Mouse (Mus musculus) kidney, embryonic 16.5 days (tissue): ENCODE measurements around the gene Zc2hc1c. TPM values are rescaled to one million over a fixed set of nuclear protein-coding genes. Genes with fewer than 3 reads are reported as not detected.
A peak's percentile ranks its signal among the peaks of the same experiment; 100 is the strongest.

Experiments used
- ATAC-seq: fragments of 200-750 bp; cut with Nextera tagmentation; 2 replicates; pipeline ENCODE4 v1.8.0; 2017; ENCODE audit warnings: moderate TSS enrichment; ENCODE audit not compliant: low FRiP score, low TSS enrichment
- H3K27ac ChIP-seq: fragments of 300-500 bp; sonication (generic); 2 replicates; pipeline ENCODE4 v1.5.1; 2014; ENCODE audit warnings: low read length
- H3K27me3 ChIP-seq: fragments of 300-500 bp; sonication (generic); 2 replicates; pipeline ENCODE4 v1.6.1; 2014; ENCODE audit warnings: low read length, control low read depth, mixed read lengths; ENCODE audit not compliant: insufficient read depth
- H3K36me3 ChIP-seq: fragments of 300-500 bp; sonication (generic); 2 replicates; pipeline ENCODE4 v1.6.1; 2014; ENCODE audit warnings: low read length, control low read depth, mixed read lengths; ENCODE audit not compliant: insufficient read depth
- H3K4me1 ChIP-seq: fragments of 300-500 bp; sonication (generic); 2 replicates; pipeline ENCODE4 v1.6.1; 2014; ENCODE audit warnings: low read length, control low read depth, mixed read lengths; ENCODE audit not compliant: insufficient read depth
- H3K4me2 ChIP-seq: fragments of 300-500 bp; sonication (generic); replicated peaks from 2 replicates; pipeline ENCODE4 v1.6.1; 2014; ENCODE audit warnings: low read depth, low read length
- H3K4me3 ChIP-seq: fragments of 300-500 bp; sonication (generic); 2 replicates; pipeline ENCODE4 v1.5.1; 2014; ENCODE audit warnings: mild to moderate bottlenecking, low read length
- H3K9ac ChIP-seq: fragments of 300-500 bp; sonication (generic); replicated peaks from 2 replicates; pipeline ENCODE4 v1.6.1; 2014; ENCODE audit warnings: low read length
- H3K9me3 ChIP-seq: fragments of 300-500 bp; sonication (generic); 2 replicates; pipeline ENCODE4 v1.6.1; 2016; ENCODE audit warnings: low read length, control low read depth
- WGBS: fragments of 180-500 bp; shearing (Covaris S2); extraction: QIAGEN DNeasy Blood & Tissue Kit; methylation state at CpG from one replicate; pipeline ENCODE4 v1.1.7; 2014; 5-methylcytosine and 5-hydroxymethylcytosine counted together
- polyA plus RNA-seq: library from polyadenylated mRNA; unstranded; fragments of >200 nt; fragmentation: Nextera tagmentation; extraction: Ambion mirVana; gene quantifications from 2 replicates; pipeline ENCODE4 v1.2.1, GENCODE M21; 2015

The Zc2hc1c gene
- polyA plus RNA-seq, 1 experiment from 2014 or later, result 4.4 TPM

DNA sequence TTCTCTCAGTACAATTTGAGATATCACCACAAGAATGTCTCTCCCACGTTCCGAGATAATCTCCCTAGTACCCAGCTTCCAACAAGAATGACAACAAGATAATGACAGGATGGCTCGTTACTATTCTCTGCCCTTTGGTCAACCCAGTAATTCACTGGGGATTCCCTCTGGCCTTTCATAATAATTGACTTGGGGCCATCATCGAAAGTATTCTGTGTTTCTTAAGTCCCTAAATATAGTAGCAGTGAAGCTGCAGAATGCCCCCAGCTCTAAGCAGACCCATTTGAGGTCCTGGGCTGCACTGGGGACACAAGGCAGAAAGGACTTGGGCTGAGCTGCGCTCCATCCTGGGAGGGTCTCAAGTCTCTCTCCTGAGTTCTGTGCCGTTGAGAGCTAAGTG, 3.9 kb downstream of the Zc2hc1c start:
- 74% methylated on average over 6 of the region's 6 CpGs for WGBS
- H3K27ac ChIP-seq, result no peak overlapping the region
- H3K36me3 ChIP-seq, result peaks cover 7% of the 10 kb centered on the region
- no peak for ATAC-seq
- no peak overlapping the region for H3K4me3 ChIP-seq
- peaks cover 15% of the 10 kb centered on the region for H3K9me3 ChIP-seq
- H3K9ac ChIP-seq, result no peak overlapping the region
- peaks cover 3% of the 10 kb centered on the region; the same call in 1 of the 2 replicates for H3K27me3 ChIP-seq
- H3K4me1 ChIP-seq, result peaks cover 30% of the 10 kb centered on the region
- no peak overlapping the region for H3K4me2 ChIP-seq

DNA sequence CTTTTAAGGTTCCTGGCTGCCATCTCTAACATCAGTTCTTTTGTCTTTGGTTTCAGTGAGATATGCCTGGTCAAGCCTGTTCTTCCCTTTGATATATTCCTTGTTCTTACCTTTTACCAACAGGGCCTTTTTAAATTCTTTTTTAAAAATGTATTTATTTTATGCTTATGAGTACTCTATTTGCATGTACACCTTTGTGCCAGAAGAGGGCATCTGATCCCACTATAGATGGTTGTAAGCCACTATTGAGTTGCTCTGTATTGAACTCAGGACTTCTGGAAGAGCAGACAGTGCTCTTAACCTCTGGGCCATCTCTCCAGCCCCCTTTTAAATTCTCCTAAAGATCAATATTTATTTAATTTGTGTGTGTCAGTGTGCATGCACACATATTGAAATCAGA, 4.5 kb downstream of the Zc2hc1c start:
- Histone ChIP-seq H3K4me1 (peaks cover 36% of the 10 kb centered on the region), H3K9me3 (peaks cover 15% of the 10 kb centered on the region), H3K36me3 (peaks cover 7% of the 10 kb centered on the region), H3K27ac (no peak overlapping the region), H3K4me2 (no peak overlapping the region), H3K9ac (no peak overlapping the region), H3K4me3 (no peak overlapping the region), H3K27me3 (peaks cover 3% of the 10 kb centered on the region; the same call in 1 of the 2 replicates)
- ATAC-seq, result no peak

DNA sequence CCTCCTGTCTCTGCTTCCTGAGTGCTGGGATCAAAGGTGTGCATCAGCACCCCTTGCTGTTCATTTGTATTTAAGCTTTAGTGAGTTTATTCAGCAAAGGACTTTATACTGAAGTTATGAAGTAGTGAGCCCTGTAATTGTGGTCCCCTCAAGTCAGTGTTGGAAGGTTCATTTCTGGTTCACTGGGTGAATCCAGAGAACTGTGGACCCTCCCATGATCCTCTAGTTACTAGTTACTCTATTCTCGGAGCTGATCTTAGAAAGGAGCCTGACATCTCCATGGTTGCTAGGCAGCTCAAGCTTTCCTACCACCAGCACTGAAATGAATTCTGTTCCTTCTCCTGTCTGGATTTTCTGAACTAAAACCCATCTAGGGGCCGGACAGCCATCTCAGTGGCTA, 7.1 kb downstream of the Zc2hc1c start:
- Histone ChIP-seq H3K27me3 (no peaks in the 10 kb centered on the region), H3K9me3 (peaks cover 15% of the 10 kb centered on the region), H3K4me2 (no peak overlapping the region), H3K9ac (no peak overlapping the region), H3K4me1 (peaks cover 31% of the 10 kb centered on the region), H3K36me3 (peaks cover 9% of the 10 kb centered on the region), H3K27ac (no peak overlapping the region), H3K4me3 (no peak overlapping the region)
- ATAC-seq, result no peak
- 80% methylated on average over 2 of the region's 2 CpGs for WGBS

DNA sequence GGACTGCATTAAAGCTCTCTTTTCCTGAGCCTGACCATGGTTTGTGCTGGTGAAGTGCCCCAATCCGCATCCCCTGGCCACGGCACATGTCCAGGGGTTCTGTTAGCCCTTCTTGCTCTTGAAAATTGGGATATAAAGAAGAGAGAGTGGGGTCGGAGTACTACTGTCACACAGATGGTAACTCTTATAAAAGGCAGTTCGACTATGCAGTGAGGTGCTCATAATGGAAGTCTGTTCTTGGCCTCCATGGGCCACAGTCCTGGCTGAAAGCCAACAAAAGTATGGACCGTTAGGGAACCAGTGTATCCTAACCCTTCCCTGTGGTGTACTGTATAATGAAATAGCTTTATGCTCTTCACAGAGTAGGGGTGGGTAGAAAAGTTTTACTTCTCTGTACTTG, 8.5 kb downstream of the Zc2hc1c start:
- H3K27me3 ChIP-seq, result no peaks in the 10 kb centered on the region
- no peak overlapping the region for H3K4me2 ChIP-seq
- H3K27ac ChIP-seq, result no peak overlapping the region
- H3K9ac ChIP-seq, result no peak overlapping the region
- H3K36me3 ChIP-seq, result peaks cover 22% of the 10 kb centered on the region
- ATAC-seq, result 0 out of 2 replicates have a peak, but pooled peaks have one; percentile 36
- 66% methylated on average over 5 of the region's 5 CpGs for WGBS
- no peak overlapping the region for H3K4me3 ChIP-seq
- H3K4me1 ChIP-seq, result peaks cover 29% of the 10 kb centered on the region
- H3K9me3 ChIP-seq, result peaks cover 15% of the 10 kb centered on the region

DNA sequence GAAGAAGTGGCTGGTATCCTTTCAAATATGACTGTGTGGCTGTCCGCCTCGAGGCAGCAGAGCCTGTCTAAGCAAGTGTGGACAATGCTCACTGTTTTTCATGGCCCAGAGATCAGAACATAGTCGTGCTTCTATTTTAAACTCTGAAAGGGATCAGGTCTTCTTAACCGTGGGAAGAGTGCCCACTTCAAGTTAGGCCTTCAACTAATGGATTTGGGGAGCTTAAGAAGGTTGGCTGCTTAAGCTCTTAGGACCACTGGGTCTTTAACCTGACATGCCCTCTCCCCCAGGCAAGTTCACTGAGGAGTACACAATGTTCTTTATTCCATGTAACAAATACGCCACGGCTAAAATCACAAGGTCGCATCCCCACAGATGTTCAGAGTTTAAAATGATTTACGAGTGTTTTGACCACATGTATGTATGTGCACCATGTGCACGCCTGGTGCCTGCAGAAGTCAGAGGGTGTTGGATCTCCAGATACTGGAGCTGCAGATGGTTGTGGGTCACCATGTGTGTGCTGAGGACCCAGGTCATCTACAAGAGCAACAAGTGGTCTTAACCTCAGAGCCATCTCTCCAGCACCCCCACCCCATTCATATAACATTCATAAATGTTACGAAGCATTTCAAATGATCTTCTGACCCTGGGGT, 9.1 kb downstream of the Zc2hc1c start:
- ATAC-seq, result 0 out of 2 replicates have a peak, but pooled peaks have one; percentile 31
- Histone ChIP-seq H3K27me3 (no peaks in the 10 kb centered on the region), H3K4me1 (peaks cover 28% of the 10 kb centered on the region), H3K36me3 (peaks cover 27% of the 10 kb centered on the region), H3K4me2 (no peak overlapping the region), H3K9me3 (peaks cover 15% of the 10 kb centered on the region), H3K9ac (no peak overlapping the region), H3K4me3 (no peak overlapping the region), H3K27ac (peak overlapping the region; percentile 76)
- 36% methylated on average over 10 of the region's 10 CpGs for WGBS

DNA sequence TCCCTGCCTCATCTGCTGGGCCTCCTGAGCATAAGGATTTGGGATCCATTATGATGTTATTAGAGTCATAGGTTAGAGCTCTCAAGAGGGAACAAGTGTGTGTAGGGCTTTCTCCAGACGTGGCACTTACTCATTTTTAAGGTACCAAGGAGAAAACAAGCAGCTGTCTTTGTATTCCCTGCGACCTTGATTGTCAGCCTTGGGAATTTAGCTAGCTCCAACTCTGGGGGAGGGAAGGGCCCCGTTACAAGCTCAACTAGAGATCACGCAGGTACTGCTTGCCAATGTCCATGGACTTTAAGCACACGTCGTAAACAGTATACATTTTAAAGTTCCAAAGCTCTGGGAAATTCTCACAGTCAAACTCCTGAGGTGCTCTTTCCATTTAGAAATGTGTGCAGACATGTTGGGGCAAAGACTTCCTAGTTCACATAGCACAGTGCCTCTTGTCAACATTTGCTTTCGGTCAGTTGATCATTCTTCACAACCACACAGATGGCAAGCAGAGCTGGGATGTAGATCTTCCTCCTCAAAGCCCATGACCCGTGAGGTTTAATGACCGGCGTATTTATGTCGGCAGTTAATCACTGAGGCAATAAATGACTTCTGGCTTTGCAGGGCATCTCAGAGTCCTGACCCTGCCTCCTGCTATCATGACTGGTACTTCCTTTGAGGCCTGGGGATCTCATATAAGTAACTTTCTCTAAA, 9.9 kb downstream of the Zc2hc1c start:
- peaks cover 15% of the 10 kb centered on the region for H3K9me3 ChIP-seq
- H3K4me3 ChIP-seq, result no peak overlapping the region
- peaks cover 28% of the 10 kb centered on the region for H3K4me1 ChIP-seq
- H3K27me3 ChIP-seq, result no peaks in the 10 kb centered on the region
- WGBS, result 17% methylated on average over 11 of the region's 11 CpGs
- H3K4me2 ChIP-seq, result no peak overlapping the region
- peaks cover 30% of the 10 kb centered on the region for H3K36me3 ChIP-seq
- peak; percentile 50; the same call in 1 of the 2 replicates for ATAC-seq
- H3K9ac ChIP-seq, result no peak overlapping the region
- H3K27ac ChIP-seq, result peak overlapping the region; percentile 76

DNA sequence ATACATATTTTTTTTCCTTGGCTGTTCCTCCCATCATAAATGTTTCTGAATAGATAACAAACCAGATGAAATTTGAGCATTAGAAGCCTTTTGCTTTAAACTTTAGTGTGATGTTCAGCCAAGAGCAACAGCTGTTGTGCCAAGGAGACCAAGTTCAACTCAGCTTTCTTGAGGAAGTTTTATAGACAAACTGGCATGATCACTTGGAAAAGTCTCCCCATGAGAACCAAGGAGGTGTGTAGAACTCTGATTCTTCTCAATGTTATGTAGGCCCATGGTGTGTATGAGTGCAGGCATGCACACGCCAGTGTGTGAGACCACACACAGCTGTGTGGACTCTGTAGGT, 10.4 kb downstream of the Zc2hc1c start:
- Histone ChIP-seq H3K4me1 (peaks cover 28% of the 10 kb centered on the region), H3K27ac (peak overlapping the region; percentile 16), H3K9ac (no peak overlapping the region), H3K36me3 (peaks cover 32% of the 10 kb centered on the region), H3K27me3 (no peaks in the 10 kb centered on the region), H3K4me2 (no peak overlapping the region), H3K4me3 (no peak overlapping the region), H3K9me3 (peaks cover 14% of the 10 kb centered on the region)
- 0 out of 2 replicates have a peak, but pooled peaks have one; percentile 46 for ATAC-seq
- 58% methylated on average over 1 of the region's 1 CpGs for WGBS

DNA sequence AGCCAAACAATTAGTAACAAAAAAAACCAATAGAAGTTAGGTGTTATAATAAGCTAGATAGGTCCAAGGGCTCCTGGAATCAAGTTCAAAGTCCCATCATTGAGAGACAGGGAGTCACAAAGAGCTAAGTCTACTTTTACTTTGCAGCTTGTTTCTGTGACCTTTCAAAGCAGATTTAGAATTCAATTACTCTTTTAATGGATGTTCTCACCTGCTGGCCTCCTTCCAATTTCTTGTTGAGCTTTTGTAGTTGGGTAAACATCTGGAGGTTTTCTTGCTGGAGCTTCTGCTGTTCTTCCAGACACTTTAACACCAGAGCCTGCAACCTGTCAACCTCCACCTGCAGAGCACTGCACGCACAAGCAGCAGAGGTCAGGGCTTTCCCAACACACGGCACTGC, 14.9 kb downstream of the Zc2hc1c start:
- ATAC-seq, result no peak
- WGBS, result 46% methylated on average over 2 of the region's 2 CpGs
- Histone ChIP-seq H3K9me3 (no peaks in the 10 kb centered on the region), H3K4me2 (no peak overlapping the region), H3K27ac (no peak overlapping the region), H3K9ac (no peak overlapping the region), H3K4me1 (peaks cover 11% of the 10 kb centered on the region), H3K27me3 (no peaks in the 10 kb centered on the region), H3K36me3 (peaks cover 70% of the 10 kb centered on the region), H3K4me3 (no peak overlapping the region)

DNA sequence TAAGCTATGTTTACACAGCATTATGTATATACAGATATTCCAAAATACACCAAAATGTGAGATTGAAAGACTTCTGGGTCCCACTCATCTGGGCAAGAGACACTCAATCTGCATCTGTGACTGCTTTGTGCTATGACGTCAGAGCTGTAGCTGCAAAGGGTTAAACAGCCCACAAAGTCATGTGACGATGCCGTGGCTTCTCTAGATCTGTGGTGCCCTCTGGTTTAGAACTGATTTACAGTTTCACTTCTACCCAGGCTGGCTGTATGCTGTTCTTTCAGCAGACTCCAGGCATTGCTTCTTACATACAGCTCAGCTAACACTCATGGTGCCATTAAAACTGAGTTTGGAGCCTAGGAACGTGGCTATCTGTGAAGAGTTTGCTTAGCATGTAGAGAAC, 16.3 kb downstream of the Zc2hc1c start:
- 58% methylated on average over 4 of the region's 4 CpGs for WGBS
- no peaks in the 10 kb centered on the region for H3K27me3 ChIP-seq

More for the DNA sequence above, 16.3 kb downstream of the Zc2hc1c start:
- Histone ChIP-seq H3K27ac (no peak overlapping the region), H3K4me2 (no peak overlapping the region), H3K36me3 (peaks cover 83% of the 10 kb centered on the region), H3K9ac (no peak overlapping the region), H3K9me3 (no peaks in the 10 kb centered on the region), H3K4me3 (no peak overlapping the region), H3K4me1 (no peaks in the 10 kb centered on the region; the same call in 1 of the 2 replicates)
- no peak for ATAC-seq
